Mouse (Mus musculus) intestine, embryonic 15.5 days (tissue): Measurements from ENCODE around the gene Acad10. TPM values are rescaled to one million over a fixed set of nuclear protein-coding genes. Genes with fewer than 3 reads are reported as not detected.
"Not testable (repeated sequence)": the region's sequence is repeated elsewhere in the genome, so short reads cannot be mapped to it uniquely, and the experiment has no call there.

ENCODE experiments used
- ATAC-seq: fragments of 200-750 bp; cut with Nextera tagmentation; 2 replicates; pipeline ENCODE4 v1.8.0; 2017; ENCODE audit warnings: moderate TSS enrichment, moderate library complexity
- H3K27ac ChIP-seq: fragments of 300-500 bp; sonication (generic); 2 replicates; pipeline ENCODE4 v1.5.1; 2015; ENCODE audit warnings: mild to moderate bottlenecking, inconsistent platforms
- H3K27me3 ChIP-seq: fragments of 300-500 bp; sonication (generic); replicated peaks from 2 replicates; pipeline ENCODE4 v1.6.1; 2015; ENCODE audit warnings: inconsistent platforms
- H3K36me3 ChIP-seq: fragments of 300-500 bp; sonication (generic); 2 replicates; pipeline ENCODE4 v1.6.1; 2015; ENCODE audit warnings: inconsistent platforms
- H3K4me1 ChIP-seq: fragments of 300-500 bp; sonication (generic); replicated peaks from 2 replicates; pipeline ENCODE4 v1.6.1; 2015; ENCODE audit warnings: inconsistent platforms
- H3K4me2 ChIP-seq: fragments of 300-500 bp; sonication (generic); replicated peaks from 2 replicates; pipeline ENCODE4 v1.6.1; 2015; ENCODE audit warnings: mild to moderate bottlenecking, inconsistent platforms
- H3K4me3 ChIP-seq: fragments of 300-500 bp; sonication (generic); replicated peaks from 2 replicates; pipeline ENCODE4 v1.5.1; 2015; ENCODE audit warnings: inconsistent platforms
- H3K9ac ChIP-seq: fragments of 300-500 bp; sonication (generic); 2 replicates; pipeline ENCODE4 v1.6.1; 2015; ENCODE audit warnings: inconsistent platforms
- H3K9me3 ChIP-seq: fragments of 300-500 bp; sonication (generic); 2 replicates; pipeline ENCODE4 v1.6.1; 2016; ENCODE audit warnings: inconsistent platforms
- WGBS: fragments of 180-500 bp; shearing (Covaris S2); methylation state at CpG from one replicate; pipeline ENCODE4 v1.1.7; 2015; 5-methylcytosine and 5-hydroxymethylcytosine counted together
- polyA plus RNA-seq: library from polyadenylated mRNA; unstranded; fragments of >200 nt; fragmentation: Nextera tagmentation; extraction: Ambion mirVana; gene quantifications from 2 replicates; pipeline ENCODE4 v1.2.1, GENCODE M21; 2015

Acad10 gene
- 4.6 and 6.9 TPM in 2 replicates for polyA plus RNA-seq

GRCm38 (mm10) chr5:121660059-121660896 lies at the start of gene Acad10, which contains the start of gene Brap:
Acad10 (minus strand) TSS chr5:121660514.
Brap (plus strand) TSS chr5:121660563.
- Histone ChIP-seq H3K4me3 (peak within 1 kb of the TSS; percentile 98), H3K9me3 (no peaks in the 10 kb centered on the region), H3K4me2 (peak within 1 kb of the TSS; percentile 83), H3K4me1 (peaks cover 9% of the 10 kb centered on the region), H3K36me3 (peaks cover 3% of the 10 kb centered on the region), H3K9ac (peak within 1 kb of the TSS; percentile 89), H3K27ac (peak within 1 kb of the TSS; percentile 51; the same call in 1 of the 2 replicates), H3K27me3 (no peaks in the 10 kb centered on the region)
- under 1% methylated on average over 84 of the region's 85 CpGs for WGBS
- peak; percentile 96 for ATAC-seq

DNA sequence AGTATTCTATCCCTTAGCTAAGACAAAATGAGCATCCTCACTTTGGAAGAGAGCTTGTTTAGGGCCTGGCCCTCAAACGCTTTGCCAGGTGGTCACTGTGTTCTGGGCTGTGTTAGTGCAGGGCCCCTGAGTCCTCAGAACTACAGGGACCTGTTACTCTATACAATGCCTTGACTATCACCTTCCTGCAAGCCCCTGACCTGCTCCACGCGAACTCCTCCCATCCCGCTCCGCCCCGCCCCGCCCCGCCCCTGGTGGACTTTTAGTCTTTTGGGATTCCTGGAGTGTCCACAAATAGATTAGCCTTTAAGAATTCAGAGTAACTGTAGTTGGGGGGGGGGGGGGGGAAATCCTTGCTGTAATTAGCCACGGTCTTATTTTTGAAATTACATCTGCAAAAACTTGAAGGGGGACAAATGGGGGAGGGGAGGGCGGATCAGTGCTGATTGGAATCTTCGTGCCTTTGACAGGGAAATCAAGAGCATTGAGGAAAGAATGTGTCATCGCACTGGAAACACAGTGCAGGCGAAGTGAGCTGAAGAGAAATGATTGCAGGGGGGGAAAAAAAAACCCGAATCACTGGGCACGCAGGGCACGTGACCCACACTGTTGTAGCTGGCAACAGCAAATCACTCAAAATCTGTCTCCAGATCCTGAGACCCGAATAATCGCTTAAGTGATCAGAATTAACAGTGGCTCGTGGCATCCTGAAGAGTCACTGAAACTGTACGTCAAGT lies 44.4 kb upstream of the Acad10 start:
- H3K4me2 ChIP-seq, result peak overlapping the region; percentile 45
- 6% methylated on average over 20 of the region's 20 CpGs for WGBS
- H3K27ac ChIP-seq, result no peak overlapping the region
- H3K4me1 ChIP-seq, result peaks cover 11% of the 10 kb centered on the region
- 0 out of 2 replicates have a peak overlapping the region, but pooled peaks have one; percentile 2 for H3K4me3 ChIP-seq
- no peaks in the 10 kb centered on the region for H3K27me3 ChIP-seq
- 0 out of 2 replicates have a peak, but pooled peaks have one; percentile 62 for ATAC-seq
- H3K9ac ChIP-seq, result no peak overlapping the region
- H3K36me3 ChIP-seq, result no peaks in the 10 kb centered on the region
- H3K9me3 ChIP-seq, result no peaks in the 10 kb centered on the region

DNA sequence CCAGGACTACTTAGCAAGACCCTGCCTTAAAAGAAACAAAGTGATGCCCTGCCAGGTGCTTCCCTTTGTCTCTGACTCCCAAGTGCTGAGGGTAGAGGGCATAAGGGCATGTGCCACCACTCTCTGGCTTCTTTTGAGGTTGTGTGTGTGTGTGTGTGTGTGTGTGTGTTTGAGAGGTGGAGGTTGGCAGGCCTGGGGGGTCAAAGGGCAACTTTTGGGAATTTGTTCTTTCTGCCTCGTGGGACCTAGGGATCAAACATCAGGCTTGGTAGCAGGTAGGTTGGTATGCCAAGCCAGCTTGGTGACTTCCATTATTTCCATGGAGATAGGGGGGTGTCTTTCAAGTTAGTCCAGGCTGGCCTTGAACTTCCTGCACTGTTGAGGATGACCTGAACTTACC lies 43.0 kb upstream of the Acad10 start:
- no peak overlapping the region for H3K27ac ChIP-seq
- no peak overlapping the region for H3K9ac ChIP-seq
- no peaks in the 10 kb centered on the region for H3K9me3 ChIP-seq
- H3K4me3 ChIP-seq, result no peak overlapping the region
- no peak for ATAC-seq
- no peak overlapping the region for H3K4me2 ChIP-seq
- no peaks in the 10 kb centered on the region for H3K27me3 ChIP-seq
- peaks cover 11% of the 10 kb centered on the region for H3K4me1 ChIP-seq
- WGBS, result 68% methylated on average over 1 of the region's 1 CpGs
- no peaks in the 10 kb centered on the region for H3K36me3 ChIP-seq

GRCm38 (mm10) chr5:121701111-121701769 lies 40.9 kb upstream of the Acad10 start:
- WGBS, result 47% methylated on average over 8 of the region's 8 CpGs
- H3K9me3 ChIP-seq, result no peaks in the 10 kb centered on the region
- no peak overlapping the region for H3K27ac ChIP-seq
- H3K4me1 ChIP-seq, result peaks cover 11% of the 10 kb centered on the region
- ATAC-seq, result no peak
- H3K9ac ChIP-seq, result no peak overlapping the region
- H3K36me3 ChIP-seq, result no peaks in the 10 kb centered on the region
- no peak overlapping the region for H3K4me3 ChIP-seq
- no peaks in the 10 kb centered on the region for H3K27me3 ChIP-seq
- no peak overlapping the region for H3K4me2 ChIP-seq

DNA sequence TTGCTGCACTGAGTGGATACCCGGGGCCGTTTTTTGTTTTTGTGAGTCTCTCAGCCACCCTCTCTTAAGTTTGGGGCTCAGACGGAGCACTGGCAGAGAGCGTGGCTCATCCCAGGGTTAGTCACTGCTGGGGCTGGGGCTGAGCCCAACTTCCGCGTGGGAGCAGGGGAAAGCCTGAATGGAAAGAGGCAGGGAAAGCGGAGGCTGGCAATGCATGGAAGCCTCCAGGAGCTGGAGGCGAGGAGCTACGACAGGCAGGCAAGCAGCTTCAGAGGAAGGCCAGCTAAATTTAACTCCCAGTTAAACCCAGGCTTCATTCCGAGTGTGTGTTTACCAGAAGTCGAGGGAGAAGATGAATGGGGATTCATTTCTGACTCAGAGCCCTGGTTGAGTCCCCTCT lies 40.2 kb upstream of the Acad10 start:
- Histone ChIP-seq H3K27ac (no peak overlapping the region), H3K4me1 (peaks cover 11% of the 10 kb centered on the region), H3K9me3 (no peaks in the 10 kb centered on the region), H3K4me3 (no peak overlapping the region), H3K36me3 (no peaks in the 10 kb centered on the region), H3K9ac (no peak overlapping the region), H3K4me2 (0 out of 2 replicates have a peak overlapping the region, but pooled peaks have one; percentile 10), H3K27me3 (no peaks in the 10 kb centered on the region)
- 29% methylated on average over 11 of the region's 11 CpGs for WGBS
- ATAC-seq, result no peak

GRCm38 (mm10) chr5:121699891-121700290 lies 39.6 kb upstream of the Acad10 start:
- Histone ChIP-seq H3K9me3 (no peaks in the 10 kb centered on the region), H3K9ac (no peak overlapping the region), H3K4me3 (no peak overlapping the region), H3K4me1 (peaks cover 11% of the 10 kb centered on the region), H3K4me2 (no peak overlapping the region), H3K27ac (no peak overlapping the region), H3K36me3 (no peaks in the 10 kb centered on the region), H3K27me3 (no peaks in the 10 kb centered on the region)
- WGBS, result 51% methylated on average over 5 of the region's 5 CpGs
- ATAC-seq, result 0 out of 2 replicates have a peak, but pooled peaks have one; percentile 14

DNA sequence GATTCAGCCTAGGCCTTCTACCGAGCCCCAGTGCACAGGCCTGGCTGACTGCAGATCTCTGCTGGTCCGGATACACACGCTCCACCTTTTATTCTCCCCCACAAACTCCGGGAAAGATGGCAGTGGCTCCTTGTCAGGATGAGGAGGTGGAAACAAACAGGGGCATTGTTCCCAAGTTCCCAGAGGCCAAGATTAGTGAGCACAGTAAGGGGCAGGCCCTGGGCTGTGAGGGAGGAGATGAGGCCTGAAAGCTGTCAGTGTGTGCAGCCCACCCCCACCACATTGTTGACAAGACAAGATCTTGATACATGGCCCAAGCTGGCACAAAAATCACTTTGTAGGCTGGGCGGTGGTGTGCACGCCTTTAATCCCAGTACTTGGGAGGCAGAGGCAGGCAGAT lies 36.4 kb upstream of the Acad10 start:
- ATAC-seq, result no peak
- no peak overlapping the region for H3K4me3 ChIP-seq
- H3K4me2 ChIP-seq, result no peak overlapping the region
- no peak overlapping the region for H3K9ac ChIP-seq
- WGBS, result 76% methylated on average over 6 of the region's 6 CpGs
- H3K27ac ChIP-seq, result no peak overlapping the region
- H3K27me3 ChIP-seq, result no peaks in the 10 kb centered on the region
- H3K36me3 ChIP-seq, result no peaks in the 10 kb centered on the region
- H3K4me1 ChIP-seq, result peaks cover 11% of the 10 kb centered on the region; the same call in 1 of the 2 replicates
- H3K9me3 ChIP-seq, result no peaks in the 10 kb centered on the region

GRCm38 (mm10) chr5:121692897-121693296 lies 32.6 kb upstream of the Acad10 start:
- WGBS, result 73% methylated on average over 4 of the region's 4 CpGs
- no peak overlapping the region for H3K4me3 ChIP-seq
- 0 out of 2 replicates have a peak, but pooled peaks cover 7% of the 10 kb centered on the region for H3K4me1 ChIP-seq
- H3K9me3 ChIP-seq, result no peaks in the 10 kb centered on the region
- H3K27me3 ChIP-seq, result no peaks in the 10 kb centered on the region
- no peak overlapping the region for H3K27ac ChIP-seq
- no peak overlapping the region for H3K4me2 ChIP-seq
- H3K9ac ChIP-seq, result no peak overlapping the region
- no peaks in the 10 kb centered on the region for H3K36me3 ChIP-seq
- no peak for ATAC-seq

GRCm38 (mm10) chr5:121691436-121691835 lies 31.1 kb upstream of the Acad10 start:
- not testable (repeated sequence) for H3K36me3 ChIP-seq, ATAC-seq, H3K4me2 ChIP-seq, H3K27me3 ChIP-seq, H3K4me3 ChIP-seq, H3K9me3 ChIP-seq, H3K9ac ChIP-seq, H3K4me1 ChIP-seq, H3K27ac ChIP-seq
- 93% methylated on average over 7 of the region's 7 CpGs for WGBS

GRCm38 (mm10) chr5:121690482-121691211 lies 30.3 kb upstream of the Acad10 start:
- WGBS, result 66% methylated on average over 7 of the region's 7 CpGs
- no peak overlapping the region for H3K4me2 ChIP-seq
- H3K9me3 ChIP-seq, result no peaks in the 10 kb centered on the region
- H3K36me3 ChIP-seq, result 0 out of 2 replicates have a peak, but pooled peaks cover 9% of the 10 kb centered on the region
- no peak overlapping the region for H3K4me3 ChIP-seq
- no peaks in the 10 kb centered on the region for H3K27me3 ChIP-seq
- no peak for ATAC-seq
- peak overlapping the region; percentile 33 for H3K27ac ChIP-seq
- no peak overlapping the region for H3K9ac ChIP-seq
- 0 out of 2 replicates have a peak, but pooled peaks cover 7% of the 10 kb centered on the region for H3K4me1 ChIP-seq

GRCm38 (mm10) chr5:121686113-121686898 lies 26.0 kb upstream of the Acad10 start:
- peaks cover 22% of the 10 kb centered on the region for H3K36me3 ChIP-seq
- ATAC-seq, result no peak
- H3K27ac ChIP-seq, result no peak overlapping the region
- 77% methylated on average over 15 of the region's 15 CpGs for WGBS
- H3K4me1 ChIP-seq, result 0 out of 2 replicates have a peak, but pooled peaks cover 7% of the 10 kb centered on the region
- no peaks in the 10 kb centered on the region for H3K27me3 ChIP-seq
- H3K4me3 ChIP-seq, result no peak overlapping the region
- no peak overlapping the region for H3K4me2 ChIP-seq
- no peak overlapping the region for H3K9ac ChIP-seq
- H3K9me3 ChIP-seq, result no peaks in the 10 kb centered on the region
